In genomic region chr2:153240701-153241235, GRCm38 (mm10) we compare ENCODE assay signal across 8 mouse cellular contexts. TPM values are rescaled to one million over a fixed set of nuclear protein-coding genes. Genes with fewer than 3 reads are reported as not detected.
DNase-seq lines count a peak whose midpoint lies in the region; ATAC-seq and TF ChIP-seq lines count a peak whose summit lies in the region.

No protein-coding gene starts in this region.

- peaks cover 78% of the 10 kb centered on the region for H3K79me2 ChIP-seq in C2C12 (ENCODE audit: control insufficient read depth, insufficient read depth)

- TF ChIP-seq EP300 in liver, postnatal 0 days (IDR thresholded peaks at IDR 0.05; ENCODE audit: low read depth) = peak; percentile 88

- H3K27me3 ChIP-seq in C2C12 (ENCODE audit: control insufficient read depth, insufficient read depth, insufficient read length) (no peaks in the 10 kb centered on the region), E14TG2a.4 (ENCODE audit: insufficient read depth, low read length) (no peaks in the 10 kb centered on the region)
- H3K27me3 ChIP-seq in embryonic facial prominence, embryonic 12.5 days = no peaks in the 10 kb centered on the region
- no peaks in the 10 kb centered on the region for H3K27me3 ChIP-seq in hindbrain, embryonic 15.5 days
- H3K27me3 ChIP-seq in liver, postnatal 0 days (ENCODE audit: insufficient read depth, low read length) = no peaks in the 10 kb centered on the region

- peak overlapping the region; percentile 98 for H3K9ac ChIP-seq in embryonic facial prominence, embryonic 12.5 days
- peak overlapping the region; percentile 99 for H3K9ac ChIP-seq in hindbrain, embryonic 15.5 days
- peak overlapping the region; percentile 100 for H3K9ac ChIP-seq in liver, postnatal 0 days (replicated peaks)

- H3K36me3 ChIP-seq in C2C12 (ENCODE audit: control insufficient read depth, insufficient read depth) = peaks cover 18% of the 10 kb centered on the region
- H3K36me3 ChIP-seq in E14TG2a.4 (ENCODE audit: insufficient read depth, low read length) = peaks cover 49% of the 10 kb centered on the region
- peaks cover 9% of the 10 kb centered on the region for H3K36me3 ChIP-seq in embryonic facial prominence, embryonic 12.5 days
- H3K36me3 ChIP-seq in hindbrain, embryonic 15.5 days = peaks cover 5% of the 10 kb centered on the region
- H3K36me3 ChIP-seq in liver, postnatal 0 days (replicated peaks; ENCODE audit: insufficient read depth, low read length) = peaks cover 35% of the 10 kb centered on the region

- H3K79me3 ChIP-seq in C2C12 (ENCODE audit: low read depth) = peaks cover 38% of the 10 kb centered on the region

- peak; percentile 75 for DNase-seq in liver, postnatal 0 days
- peak; percentile 78 for DNase-seq in spleen, postnatal 10 days (ENCODE audit: low spot score in 2 of 2)
- no peak for DNase-seq in right cerebral cortex, postnatal 36 days (ENCODE audit: low spot score in 2 of 2)
- no peak for DNase-seq in cerebellum, postnatal 25 days

- H3ac ChIP-seq in C2C12 (ENCODE audit: control insufficient read depth, insufficient read length, low read depth) = peak overlapping the region; percentile 72

- under 1% methylated on average over 33 of the region's 33 CpGs for WGBS in embryonic facial prominence, embryonic 12.5 days
- whole genome bisulfite sequencing in hindbrain, embryonic 15.5 days = 2% methylated on average over 27 of the region's 33 CpGs
- under 1% methylated on average over 31 of the region's 33 CpGs for WGBS in liver, postnatal 0 days (ENCODE audit: insufficient replicate concordance)

- peak overlapping the region; percentile 98 for H3K4me2 ChIP-seq in embryonic facial prominence, embryonic 12.5 days (replicated peaks)
- H3K4me2 ChIP-seq in hindbrain, embryonic 15.5 days = peak overlapping the region; percentile 82
- H3K4me2 ChIP-seq in liver, postnatal 0 days (ENCODE audit: low read depth, low read length) = peak overlapping the region; percentile 79

- peaks cover 26% of the 10 kb centered on the region for H3K4me1 ChIP-seq in E14TG2a.4 (replicated peaks; ENCODE audit: low read depth, low read length)
- peaks cover 26% of the 10 kb centered on the region for H3K4me1 ChIP-seq in embryonic facial prominence, embryonic 12.5 days
- H3K4me1 ChIP-seq in hindbrain, embryonic 15.5 days (replicated peaks) = peaks cover 42% of the 10 kb centered on the region
- H3K4me1 ChIP-seq in liver, postnatal 0 days (ENCODE audit: insufficient read depth) = peaks cover 42% of the 10 kb centered on the region

- peak overlapping the region; percentile 83 for H3K4me3 ChIP-seq in C2C12 (ENCODE audit: insufficient read depth, poor library complexity, severe bottlenecking)
- peak overlapping the region; percentile 93 for H3K4me3 ChIP-seq in E14TG2a.4 (replicated peaks; ENCODE audit: low read length)
- peak overlapping the region; percentile 92 for H3K4me3 ChIP-seq in embryonic facial prominence, embryonic 12.5 days
- peak overlapping the region; percentile 99 for H3K4me3 ChIP-seq in hindbrain, embryonic 15.5 days
- H3K4me3 ChIP-seq in liver, postnatal 0 days (ENCODE audit: low read depth, low read length) = peak overlapping the region; percentile 99

- TF ChIP-seq CTCF in C2C12 (IDR thresholded peaks at IDR 0.05; ENCODE audit: control insufficient read depth, insufficient read depth, insufficient read length) (no peak), E14TG2a.4 (conservative IDR thresholded peaks at IDR 0.05; ENCODE audit: low read length) (no peak)
- no peak for TF ChIP-seq CTCF in liver, postnatal 0 days (IDR thresholded peaks at IDR 0.05; ENCODE audit: low read depth)

- H3K9me3 ChIP-seq in E14TG2a.4 (ENCODE audit: low read length) = no peaks in the 10 kb centered on the region
- no peaks in the 10 kb centered on the region for H3K9me3 ChIP-seq in embryonic facial prominence, embryonic 12.5 days
- H3K9me3 ChIP-seq in hindbrain, embryonic 15.5 days = no peaks in the 10 kb centered on the region
- H3K9me3 ChIP-seq in liver, postnatal 0 days (ENCODE audit: low read length) = no peaks in the 10 kb centered on the region

- peak; percentile 80 for ATAC-seq in embryonic facial prominence, embryonic 12.5 days (ENCODE audit: insufficient number of reproducible peaks, insufficient read depth, low FRiP score, low TSS enrichment)
- peak; percentile 42 for ATAC-seq in hindbrain, embryonic 15.5 days (ENCODE audit: low FRiP score, low read depth)
- peak; percentile 60 for ATAC-seq in liver, postnatal 0 days

- H3K27ac ChIP-seq in embryonic facial prominence, embryonic 12.5 days = peak overlapping the region; percentile 93
- peak overlapping the region; percentile 91 for H3K27ac ChIP-seq in hindbrain, embryonic 15.5 days (replicated peaks)
- H3K27ac ChIP-seq in liver, postnatal 0 days (ENCODE audit: low read depth) = peak overlapping the region; percentile 98

TF ChIP-seq in C2C12, 6 proteins besides CTCF, POLR2A, EP300 and RAD21:
- no peak for TF ChIP-seq USF1 (IDR thresholded peaks at IDR 0.05; ENCODE audit: low read depth)

RNA-seq across cellular contexts. Expression of gene Plagl2, which starts 0.5 kb away (rescaled TPM):
- polyA plus RNA-seq in C2C12 (2012; fragmentation: generic; extraction: Trizol) = 4.5 TPM
- polyA plus RNA-seq in embryonic facial prominence, embryonic 12.5 days (2016; fragmentation: Nextera tagmentation; extraction: Ambion mirVana) = 14.4 and 16.7 TPM in 2 replicates
- polyA plus RNA-seq in hindbrain, embryonic 15.5 days (2015; fragmentation: Nextera tagmentation; extraction: Ambion mirVana) = 5.8 and 6.2 TPM in 2 replicates
- 4.3 and 4.4 TPM in 2 replicates for polyA plus RNA-seq in liver, postnatal 0 days (2015; fragmentation: Nextera tagmentation; extraction: Ambion mirVana)

RNA-seq across cellular contexts. Expression of gene Pofut1, which starts 0.6 kb away (rescaled TPM):
- 14.3 TPM for polyA plus RNA-seq in C2C12 (2012; fragmentation: generic; extraction: Trizol)
- 6.8 and 7.6 TPM in 2 replicates for polyA plus RNA-seq in embryonic facial prominence, embryonic 12.5 days (2016; fragmentation: Nextera tagmentation; extraction: Ambion mirVana)
- 5.5 and 5.6 TPM in 2 replicates for polyA plus RNA-seq in hindbrain, embryonic 15.5 days (2015; fragmentation: Nextera tagmentation; extraction: Ambion mirVana)
- 1.4 and 1.7 TPM in 2 replicates for polyA plus RNA-seq in liver, postnatal 0 days (2015; fragmentation: Nextera tagmentation; extraction: Ambion mirVana)

RNA-seq across cellular contexts. Expression of gene Tspyl3, which starts 15.5 kb away (rescaled TPM):
- 0.08 TPM for polyA plus RNA-seq in C2C12 (2012; fragmentation: generic; extraction: Trizol)
- polyA plus RNA-seq in embryonic facial prominence, embryonic 12.5 days (2016; fragmentation: Nextera tagmentation; extraction: Ambion mirVana) = 15.2 and 16.9 TPM in 2 replicates
- 42.5 and 46.9 TPM in 2 replicates for polyA plus RNA-seq in hindbrain, embryonic 15.5 days (2015; fragmentation: Nextera tagmentation; extraction: Ambion mirVana)
- polyA plus RNA-seq in liver, postnatal 0 days (2015; fragmentation: Nextera tagmentation; extraction: Ambion mirVana) = 1.1 TPM in 2 replicates

RNA-seq across cellular contexts. Expression of gene Kif3b, which starts 50.4 kb away (rescaled TPM):
- polyA plus RNA-seq in C2C12 (2012; fragmentation: generic; extraction: Trizol) = 8.6 TPM
- 7.6 TPM in 2 replicates for polyA plus RNA-seq in embryonic facial prominence, embryonic 12.5 days (2016; fragmentation: Nextera tagmentation; extraction: Ambion mirVana)
- polyA plus RNA-seq in hindbrain, embryonic 15.5 days (2015; fragmentation: Nextera tagmentation; extraction: Ambion mirVana) = 22.8 and 23.1 TPM in 2 replicates
- polyA plus RNA-seq in liver, postnatal 0 days (2015; fragmentation: Nextera tagmentation; extraction: Ambion mirVana) = 1.3 and 1.7 TPM in 2 replicates

Comparison
In these comparisons a context has a peak if more than half of its experiments do, and no peak if none do; other contexts are left out.
1. DNase-seq: peak in liver, postnatal 0 days (single experiment) and spleen, postnatal 10 days (2 of 2); none in right cerebral cortex, postnatal 36 days (0 of 2) and cerebellum, postnatal 25 days (0 of 2).
2. Peak in every context shown above with its lines, with median percentiles within 50 percentile points of each other: H3K4me3 ChIP-seq, ATAC-seq, H3K27ac ChIP-seq, H3K4me2 ChIP-seq and H3K9ac ChIP-seq.